Mouse (Mus musculus) liver, postnatal 0 days (tissue): ENCODE results near the gene Sstr2. TPM values are rescaled to one million over a fixed set of nuclear protein-coding genes. Genes with fewer than 3 reads are reported as not detected.

Experiments used
- ATAC-seq: fragments of 200-750 bp; cut with Nextera tagmentation; 2 replicates; pipeline ENCODE4 v1.8.0; 2017; ENCODE audit warnings: mild to moderate bottlenecking, moderate library complexity
- DNase-seq: peaks from one replicate; pipeline ENCODE4 v3.0.0-alpha.2; 2016
- H3K27ac ChIP-seq: fragments of 300-500 bp; sonication (generic); 2 replicates; pipeline ENCODE4 v1.5.1; 2014; ENCODE audit warnings: antibody characterized with exemption, moderate library complexity, mild to moderate bottlenecking, low read depth
- H3K27me3 ChIP-seq: fragments of 300-500 bp; sonication (generic); 2 replicates; pipeline ENCODE4 v1.6.1; 2014; ENCODE audit warnings: low read length, control low read depth, mixed read lengths; ENCODE audit not compliant: insufficient read depth
- H3K36me3 ChIP-seq: fragments of 300-500 bp; sonication (generic); replicated peaks from 2 replicates; pipeline ENCODE4 v1.6.1; 2014; ENCODE audit warnings: mild to moderate bottlenecking, control low read depth, low read length, moderate library complexity, mixed read lengths; ENCODE audit not compliant: insufficient read depth
- H3K4me1 ChIP-seq: fragments of 300-500 bp; sonication (generic); 2 replicates; pipeline ENCODE4 v1.6.1; 2014; ENCODE audit warnings: antibody characterized with exemption, mild to moderate bottlenecking, control low read depth; ENCODE audit not compliant: insufficient read depth
- H3K4me2 ChIP-seq: fragments of 300-500 bp; sonication (generic); 2 replicates; pipeline ENCODE4 v1.6.1; 2014; ENCODE audit warnings: low read depth, mild to moderate bottlenecking, low read length, moderate library complexity, mixed read lengths
- H3K4me3 ChIP-seq: fragments of 300-500 bp; sonication (generic); 2 replicates; pipeline ENCODE4 v1.5.1; 2014; ENCODE audit warnings: low read depth, low read length
- H3K9ac ChIP-seq: fragments of 300-500 bp; sonication (generic); replicated peaks from 2 replicates; pipeline ENCODE4 v1.6.1; 2014; ENCODE audit warnings: mild to moderate bottlenecking, moderate library complexity
- H3K9me3 ChIP-seq: fragments of 300-500 bp; sonication (generic); 2 replicates; pipeline ENCODE4 v1.6.1; 2016; ENCODE audit warnings: mild to moderate bottlenecking, control low read depth, low read length, mixed read lengths
- CTCF ChIP-seq: sonication (generic); IDR thresholded peaks from 2 replicates; pipeline ENCODE4 v1.5.1; 2016; ENCODE audit warnings: antibody characterized with exemption, low read depth
- EP300 ChIP-seq: IDR thresholded peaks from 2 replicates; pipeline ENCODE4 v1.6.1; 2016; ENCODE audit warnings: antibody characterized with exemption, low read depth, mild to moderate bottlenecking
- WGBS: fragments of 180-500 bp; shearing (Covaris S2); extraction: QIAGEN DNeasy Blood & Tissue Kit; methylation state at CpG from one replicate; pipeline ENCODE4 v1.1.7; 2014; ENCODE audit not compliant: insufficient replicate concordance; 5-methylcytosine and 5-hydroxymethylcytosine counted together
- polyA plus RNA-seq: library from polyadenylated mRNA; unstranded; fragments of >200 nt; fragmentation: Nextera tagmentation; extraction: Ambion mirVana; gene quantifications from 2 replicates; pipeline ENCODE4 v1.2.1, GENCODE M21; 2015

The Sstr2 gene
- polyA plus RNA-seq, 1 experiment from 2014 or later, result 1.6 TPM

GRCm38 (mm10) chr11:113630642-113631041 lies 11.5 kb downstream of the Sstr2 start:
- no peak for DNase-seq

GRCm38 (mm10) chr11:113631302-113631701 lies 12.2 kb downstream of the Sstr2 start:
- ATAC-seq (no peak), DNase-seq (no peak)
- Histone ChIP-seq H3K9me3 (no peaks in the 10 kb centered on the region), H3K27ac (no peak overlapping the region), H3K4me3 (no peak overlapping the region), H3K9ac (no peak overlapping the region), H3K4me1 (peaks cover 3% of the 10 kb centered on the region; the same call in 1 of the 2 replicates), H3K36me3 (no peaks in the 10 kb centered on the region), H3K4me2 (peak overlapping the region; percentile 54), H3K27me3 (no peaks in the 10 kb centered on the region)
- 57% methylated on average over 8 of the region's 8 CpGs for WGBS
- no peak for TF ChIP-seq EP300
- no peak for TF ChIP-seq CTCF

More at GRCm38 (mm10) chr11:113630642-113631041, 11.5 kb downstream of the Sstr2 start:
- TF ChIP-seq CTCF (peak; percentile 56), EP300 (no peak)
- no peak for ATAC-seq
- no peak overlapping the region for H3K4me3 ChIP-seq
- H3K4me1 ChIP-seq, result peaks cover 3% of the 10 kb centered on the region; the same call in 1 of the 2 replicates
- no peak overlapping the region for H3K4me2 ChIP-seq
- H3K27me3 ChIP-seq, result no peaks in the 10 kb centered on the region
- H3K36me3 ChIP-seq, result no peaks in the 10 kb centered on the region
- H3K9ac ChIP-seq, result no peak overlapping the region
- WGBS, result 45% methylated on average over 7 of the region's 7 CpGs
- no peak overlapping the region for H3K27ac ChIP-seq
- H3K9me3 ChIP-seq, result no peaks in the 10 kb centered on the region

- DNase-seq (peak; percentile 18), ATAC-seq (peak; percentile 72)
- Histone ChIP-seq H3K4me1 (peaks cover 3% of the 10 kb centered on the region; the same call in 1 of the 2 replicates), H3K9me3 (no peaks in the 10 kb centered on the region), H3K9ac (no peak overlapping the region), H3K4me2 (peak overlapping the region; percentile 54), H3K27ac (no peak overlapping the region), H3K36me3 (no peaks in the 10 kb centered on the region), H3K4me3 (0 out of 2 replicates have a peak overlapping the region, but pooled peaks have one; percentile 1), H3K27me3 (no peaks in the 10 kb centered on the region)
- 63% methylated on average over 8 of the region's 8 CpGs for WGBS
- no peak for TF ChIP-seq EP300
- TF ChIP-seq CTCF, result no peak
Measured at GRCm38 (mm10) chr11:113631862-113632261, 12.7 kb downstream of the Sstr2 start.

- Histone ChIP-seq H3K4me2 (peak overlapping the region; percentile 54), H3K4me3 (no peak overlapping the region), H3K9me3 (no peaks in the 10 kb centered on the region), H3K36me3 (no peaks in the 10 kb centered on the region), H3K9ac (no peak overlapping the region), H3K4me1 (peaks cover 3% of the 10 kb centered on the region; the same call in 1 of the 2 replicates), H3K27me3 (no peaks in the 10 kb centered on the region), H3K27ac (no peak overlapping the region)
- DNase-seq (no peak), ATAC-seq (peak; percentile 19; the same call in 1 of the 2 replicates)
- 65% methylated on average over 7 of the region's 7 CpGs for WGBS
- TF ChIP-seq EP300 (no peak), CTCF (no peak)
Measured at GRCm38 (mm10) chr11:113632303-113632702, 13.2 kb downstream of the Sstr2 start.

- H3K27me3 ChIP-seq, result no peaks in the 10 kb centered on the region
- H3K36me3 ChIP-seq, result no peaks in the 10 kb centered on the region
- WGBS, result 81% methylated on average over 5 of the region's 5 CpGs
- no peaks in the 10 kb centered on the region for H3K9me3 ChIP-seq
- ATAC-seq (0 out of 2 replicates have a peak, but pooled peaks have one; percentile 17), DNase-seq (no peak)
- no peak overlapping the region for H3K4me3 ChIP-seq
- H3K4me1 ChIP-seq, result peaks cover 3% of the 10 kb centered on the region; the same call in 1 of the 2 replicates
- H3K9ac ChIP-seq, result no peak overlapping the region
- no peak overlapping the region for H3K4me2 ChIP-seq
- no peak for TF ChIP-seq EP300
- no peak for TF ChIP-seq CTCF
- no peak overlapping the region for H3K27ac ChIP-seq
Measured at GRCm38 (mm10) chr11:113633398-113633797, 14.3 kb downstream of the Sstr2 start.

- DNase-seq (no peak), ATAC-seq (no peak)
- Histone ChIP-seq H3K9me3 (no peaks in the 10 kb centered on the region), H3K4me1 (peaks cover 3% of the 10 kb centered on the region; the same call in 1 of the 2 replicates), H3K9ac (no peak overlapping the region), H3K36me3 (no peaks in the 10 kb centered on the region), H3K4me3 (no peak overlapping the region), H3K27ac (no peak overlapping the region), H3K4me2 (no peak overlapping the region), H3K27me3 (no peaks in the 10 kb centered on the region)
- TF ChIP-seq CTCF (no peak), EP300 (no peak)
- WGBS, result 71% methylated on average over 10 of the region's 10 CpGs
Measured at GRCm38 (mm10) chr11:113634699-113635121, 15.6 kb downstream of the Sstr2 start.

GRCm38 (mm10) chr11:113638680-113639079 lies 19.5 kb downstream of the Sstr2 start:
- Histone ChIP-seq H3K27ac (no peak overlapping the region), H3K4me1 (no peaks in the 10 kb centered on the region), H3K27me3 (no peaks in the 10 kb centered on the region), H3K4me3 (no peak overlapping the region), H3K36me3 (no peaks in the 10 kb centered on the region), H3K9ac (no peak overlapping the region), H3K4me2 (no peak overlapping the region), H3K9me3 (no peaks in the 10 kb centered on the region)
- no peak for DNase-seq
- TF ChIP-seq EP300, result no peak
- TF ChIP-seq CTCF, result no peak
- 89% methylated on average over 12 of the region's 12 CpGs for WGBS
- no peak for ATAC-seq
